Comparison of ENCODE assay signal across 28 mouse cellular contexts in genomic region chr11:97775186-97775585, GRCm38 (mm10). TPM values are rescaled to one million over a fixed set of nuclear protein-coding genes. Genes with fewer than 3 reads are reported as not detected.
DNase-seq lines count a peak whose midpoint lies in the region; ATAC-seq and TF ChIP-seq lines count a peak whose summit lies in the region.
"Had no signal": no experiment of that assay in that cellular context is flagged by ENCODE, and none has a peak within 500 bp of the region (broad histone marks: within the 10 kb centered on the region; RNA-seq: fewer than 3 reads in every experiment).

No protein-coding gene starts in this region.

- DNase-seq in kidney, postnatal 4 days, result no peak
- DNase-seq in A20 (ENCODE audit: low read depth, low spot score), result peak; percentile 24
- no peak for DNase-seq in left cerebral cortex, postnatal 10 days (ENCODE audit: extremely low spot score in 1 of 2, low spot score in 2 of 2)
- DNase-seq in right cerebral cortex, postnatal 4 days, result no peak
- DNase-seq: adrenal gland, adult 2 months; cerebellum, adult 18-20 months; cerebellum, postnatal 25 days; gastrocnemius, postnatal 10 days; heart, postnatal 4 days; kidney, adult 8-10 months; kidney, postnatal 25 days; layer of hippocampus, postnatal 36 days; lung, adult 2 months; right cerebral cortex, postnatal 14 days; spleen, adult 18-20 months; thymus, postnatal 36 days had no signal

- ATAC-seq in kidney, embryonic 15.5 days (replicated peaks; ENCODE audit: low FRiP score), result peak; percentile 58; the same call in 1 of the 2 replicates
- peak; percentile 14; the same call in 1 of the 2 replicates for ATAC-seq in intestine, embryonic 15.5 days
- ATAC-seq: forebrain, embryonic 14.5 days; midbrain, embryonic 13.5 days had no signal

- no peak overlapping the region for H3K4me2 ChIP-seq in kidney, embryonic 15.5 days
- no peak overlapping the region for H3K4me2 ChIP-seq in intestine, embryonic 15.5 days (replicated peaks)
- H3K4me2 ChIP-seq: limb, embryonic 12.5 days; liver, embryonic 11.5 days; midbrain, embryonic 13.5 days; neural tube, embryonic 12.5 days had no signal

- peaks cover 53% of the 10 kb centered on the region for H3K36me3 ChIP-seq in kidney, embryonic 15.5 days
- H3K36me3 ChIP-seq in E14TG2a.4 (ENCODE audit: insufficient read depth, low read length), result peaks cover 60% of the 10 kb centered on the region
- H3K36me3 ChIP-seq in intestine, embryonic 15.5 days, result peaks cover 33% of the 10 kb centered on the region

- no peaks in the 10 kb centered on the region for H3K27me3 ChIP-seq in kidney, embryonic 15.5 days
- H3K27me3 ChIP-seq in E14TG2a.4 (ENCODE audit: insufficient read depth, low read length), result no peaks in the 10 kb centered on the region
- no peaks in the 10 kb centered on the region for H3K27me3 ChIP-seq in intestine, embryonic 15.5 days (replicated peaks)
- H3K27me3 ChIP-seq: limb, embryonic 12.5 days; midbrain, embryonic 13.5 days; neural tube, embryonic 12.5 days had no signal

- no peak for TF ChIP-seq CTCF in E14TG2a.4 (conservative IDR thresholded peaks at IDR 0.05; ENCODE audit: low read length)

- no peak overlapping the region for H3K4me3 ChIP-seq in kidney, embryonic 15.5 days (replicated peaks)
- peak overlapping the region; percentile 49 for H3K4me3 ChIP-seq in E14TG2a.4 (replicated peaks; ENCODE audit: low read length)
- no peak overlapping the region for H3K4me3 ChIP-seq in intestine, embryonic 15.5 days (replicated peaks)
- H3K4me3 ChIP-seq: heart, embryonic 10.5 days; limb, embryonic 12.5 days; midbrain, embryonic 13.5 days; neural tube, embryonic 12.5 days had no signal

- intact Hi-C loops in left cerebral cortex, postnatal 10 days (cut with DNase I), result no loop called here

- H3K9me3 ChIP-seq in kidney, embryonic 15.5 days (replicated peaks), result no peaks in the 10 kb centered on the region
- H3K9me3 ChIP-seq in E14TG2a.4 (ENCODE audit: low read length), result no peaks in the 10 kb centered on the region
- H3K9me3 ChIP-seq in intestine, embryonic 15.5 days, result no peaks in the 10 kb centered on the region
- H3K9me3 ChIP-seq: heart, embryonic 10.5 days; limb, embryonic 12.5 days; midbrain, embryonic 13.5 days; neural tube, embryonic 12.5 days had no signal

- H3K4me1 ChIP-seq in kidney, embryonic 15.5 days, result peaks cover 9% of the 10 kb centered on the region
- H3K4me1 ChIP-seq in E14TG2a.4 (replicated peaks; ENCODE audit: low read depth, low read length), result peaks cover 70% of the 10 kb centered on the region
- H3K4me1 ChIP-seq in intestine, embryonic 15.5 days (replicated peaks), result peaks cover 8% of the 10 kb centered on the region

- WGBS in kidney, embryonic 15.5 days, result 82% methylated on average over 13 of the region's 13 CpGs
- 78% methylated on average over 13 of the region's 13 CpGs for WGBS in intestine, embryonic 15.5 days

- no peak overlapping the region for H3K27ac ChIP-seq in kidney, embryonic 15.5 days
- no peak overlapping the region for H3K27ac ChIP-seq in intestine, embryonic 15.5 days
- H3K27ac ChIP-seq: heart, embryonic 10.5 days; limb, embryonic 12.5 days; macrophage; midbrain, embryonic 13.5 days; neural tube, embryonic 12.5 days had no signal

- H3K9ac ChIP-seq in kidney, embryonic 15.5 days, result no peak overlapping the region
- no peak overlapping the region for H3K9ac ChIP-seq in intestine, embryonic 15.5 days
- H3K9ac ChIP-seq: limb, embryonic 12.5 days; midbrain, embryonic 13.5 days; neural tube, embryonic 12.5 days had no signal

RNA-seq across cellular contexts. Expression of gene 1700001P01Rik, which starts 0.5 kb away (rescaled TPM):
- polyA plus RNA-seq in kidney, embryonic 15.5 days (2015; fragmentation: Nextera tagmentation; extraction: Ambion mirVana), result 0.62 and 0.67 TPM in 2 replicates
- polyA plus RNA-seq in intestine, embryonic 15.5 days (2015; fragmentation: Nextera tagmentation; extraction: Ambion mirVana), result 0.24 TPM in 1 of 2 replicates, not detected in the other
- under 1 TPM; 0.60 to 0.63 TPM for total RNA-seq in left cerebral cortex, postnatal 10 days (2021)
- total RNA-seq: gastrocnemius, postnatal 10 days; granulocyte monocyte progenitor cell, adult 5-6 weeks had no signal
- polyA plus RNA-seq: adrenal gland, adult 2 months; embryonic facial prominence, embryonic 14.5 days; limb, embryonic 12.5 days; liver, embryonic 11.5 days; macrophage had no signal

RNA-seq across cellular contexts. Expression of gene Rpl23, which starts 7.1 kb away (rescaled TPM):
- polyA plus RNA-seq in kidney, embryonic 15.5 days (2015; fragmentation: Nextera tagmentation; extraction: Ambion mirVana), result 565 and 652 TPM in 2 replicates
- 530 and 606 TPM in 2 replicates for polyA plus RNA-seq in intestine, embryonic 15.5 days (2015; fragmentation: Nextera tagmentation; extraction: Ambion mirVana)
- total RNA-seq in left cerebral cortex, postnatal 10 days (2021), result 100 to 1,000 TPM; 423 to 456 TPM

RNA-seq across cellular contexts. Expression of gene Cwc25, which starts 8.8 kb away (rescaled TPM):
- 19.2 and 19.5 TPM in 2 replicates for polyA plus RNA-seq in kidney, embryonic 15.5 days (2015; fragmentation: Nextera tagmentation; extraction: Ambion mirVana)
- polyA plus RNA-seq in intestine, embryonic 15.5 days (2015; fragmentation: Nextera tagmentation; extraction: Ambion mirVana), result 13.3 and 13.4 TPM in 2 replicates
- 10 to 100 TPM; 18.8 to 19.4 TPM for total RNA-seq in left cerebral cortex, postnatal 10 days (2021)

RNA-seq across cellular contexts. Expression of gene Lasp1, which starts 23.6 kb away (rescaled TPM):
- 104 and 108 TPM in 2 replicates for polyA plus RNA-seq in kidney, embryonic 15.5 days (2015; fragmentation: Nextera tagmentation; extraction: Ambion mirVana)
- 123 and 126 TPM in 2 replicates for polyA plus RNA-seq in intestine, embryonic 15.5 days (2015; fragmentation: Nextera tagmentation; extraction: Ambion mirVana)
- total RNA-seq in left cerebral cortex, postnatal 10 days (2021), result 100 to 1,000 TPM; 190 to 203 TPM

RNA-seq across cellular contexts. Expression of gene Pip4k2b, which starts 30.7 kb away (rescaled TPM):
- polyA plus RNA-seq in kidney, embryonic 15.5 days (2015; fragmentation: Nextera tagmentation; extraction: Ambion mirVana), result 1.8 and 1.9 TPM in 2 replicates
- polyA plus RNA-seq in intestine, embryonic 15.5 days (2015; fragmentation: Nextera tagmentation; extraction: Ambion mirVana), result 1.0 and 1.2 TPM in 2 replicates
- total RNA-seq in left cerebral cortex, postnatal 10 days (2021), result 100 to 1,000 TPM; 146 to 153 TPM
